Mouse (Mus musculus) liver, embryonic 14.5 days (tissue): ENCODE measurements around the gene Gm49361.

Experiments
- CTCF ChIP-seq: IDR thresholded peaks from 2 replicates; pipeline ENCODE4 v1.5.1; 2016; ENCODE audit warnings: antibody characterized with exemption, low read depth, control low read depth
- EP300 ChIP-seq: IDR thresholded peaks from 2 replicates; pipeline ENCODE4 v1.6.1; 2016; ENCODE audit warnings: antibody characterized with exemption, low read depth

DNA sequence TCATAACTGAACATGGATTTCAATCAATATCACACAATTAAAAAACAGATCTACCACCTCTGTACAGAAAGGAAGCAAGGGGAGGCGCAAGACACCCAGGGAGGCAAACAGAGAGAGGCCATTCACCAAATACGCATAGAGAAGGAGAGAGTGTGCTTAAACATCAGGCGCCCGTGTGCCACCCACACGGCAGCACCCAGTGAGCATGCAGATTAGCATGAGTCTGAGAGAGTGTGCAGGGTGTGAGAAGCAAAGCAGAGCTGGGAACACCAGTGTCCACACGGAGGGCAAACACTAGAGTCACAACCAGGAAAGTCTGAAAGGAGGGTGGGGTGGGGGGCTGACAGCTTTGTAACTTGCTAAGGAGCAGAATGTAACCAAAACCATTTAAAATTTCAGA lies 130.1 kb downstream of the Gm49361 start:
- TF ChIP-seq CTCF (no peak), EP300 (no peak)
